Mouse (Mus musculus) kidney, adult 9 months (tissue): Measurements from ENCODE around the gene Gm15107.
"Not testable (repeated sequence)": the region's sequence is repeated elsewhere in the genome, so short reads cannot be mapped to it uniquely, and the experiment has no call there.

Experiments used
- DNase-seq: peaks from one replicate; pipeline ENCODE4 v3.0.0; 2022

Gene Gm15107

GRCm38 (mm10) chrX:148180424-148180823, at the start of gene Gm15107:
TSS of gene Gm15107 (plus strand) at chrX:148180724.
- not testable (repeated sequence) for DNase-seq
